In genomic region chr10:60243941-60244340, GRCm38 (mm10) we compare ENCODE assay signal across 16 mouse cellular contexts. TPM values are rescaled to one million over a fixed set of nuclear protein-coding genes. Genes with fewer than 3 reads are reported as not detected.
"Had no signal": no experiment of that assay in that cellular context is flagged by ENCODE, and none has a peak within 500 bp of the region (broad histone marks: within the 10 kb centered on the region; RNA-seq: fewer than 3 reads in every experiment).

No protein-coding gene starts in this region.

- H3K36me3 ChIP-seq: liver, embryonic 12.5 days; midbrain, embryonic 13.5 days; midbrain, embryonic 15.5 days; neural tube, embryonic 12.5 days; stomach, embryonic 15.5 days had no signal

- H3K4me1 ChIP-seq: liver, embryonic 12.5 days; midbrain, embryonic 13.5 days; midbrain, embryonic 15.5 days; neural tube, embryonic 12.5 days; stomach, embryonic 15.5 days had no signal

- H3K4me3 ChIP-seq: liver, embryonic 12.5 days; megakaryocyte, embryonic 14.5 days; midbrain, embryonic 13.5 days; midbrain, embryonic 15.5 days; neural tube, embryonic 12.5 days; stomach, embryonic 15.5 days had no signal

- H3K9ac ChIP-seq: liver, embryonic 12.5 days; liver, embryonic 14.5 days; lung, embryonic 14.5 days; midbrain, embryonic 13.5 days; midbrain, embryonic 15.5 days; neural tube, embryonic 12.5 days; stomach, embryonic 15.5 days had no signal

- H3K27ac ChIP-seq: liver, embryonic 12.5 days; liver, embryonic 14.5 days; midbrain, embryonic 13.5 days; midbrain, embryonic 15.5 days; neural tube, embryonic 12.5 days; stomach, embryonic 15.5 days; stomach, postnatal 0 days had no signal

- H3K27me3 ChIP-seq: liver, embryonic 12.5 days; midbrain, embryonic 13.5 days; midbrain, embryonic 15.5 days; neural tube, embryonic 12.5 days; stomach, embryonic 15.5 days had no signal

- ATAC-seq: liver, embryonic 12.5 days had no signal

- H3K4me2 ChIP-seq: liver, embryonic 12.5 days; lung, embryonic 14.5 days; midbrain, embryonic 11.5 days; midbrain, embryonic 13.5 days; midbrain, embryonic 15.5 days; neural tube, embryonic 12.5 days; stomach, embryonic 15.5 days had no signal

- H3K9me3 ChIP-seq: liver, embryonic 12.5 days; midbrain, embryonic 13.5 days; midbrain, embryonic 15.5 days; neural tube, embryonic 12.5 days; stomach, embryonic 15.5 days had no signal

- DNase-seq: lung, adult 18-20 months; lung, embryonic 14.5 days; right cerebral cortex, postnatal 14 days; thymus, adult 2 months; thymus, postnatal 25 days; thymus, postnatal 4 days had no signal

RNA-seq across cellular contexts. Expression of gene Chst3, which starts 24.9 kb away (rescaled TPM):
- total RNA-seq: megakaryocyte progenitor cell, adult 5-6 weeks had no signal
